Mouse (Mus musculus): ENCODE measurements around the gene Mpp2.

The Mpp2 gene

DNA sequence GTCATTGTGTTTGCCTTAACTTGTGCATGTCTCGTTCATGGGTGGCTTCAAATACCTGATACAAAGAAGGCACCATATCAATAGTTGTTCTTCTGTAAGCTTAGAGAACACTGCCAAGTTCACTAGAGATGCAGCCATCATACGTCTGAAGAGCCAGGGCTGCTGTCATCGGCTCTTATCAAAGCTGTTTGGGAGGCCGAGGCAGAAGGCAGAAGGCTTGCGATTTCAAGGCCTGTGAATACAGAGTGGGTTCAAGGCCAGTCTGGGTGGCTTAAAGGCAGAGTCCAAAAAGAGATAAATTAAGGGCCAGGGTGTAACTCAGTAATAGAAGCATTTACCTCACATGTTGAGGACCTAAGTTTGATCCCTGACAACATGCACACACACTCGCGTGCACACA is 52.0 kb downstream of the Mpp2 start:
- DNase-seq (ENCODE audit: low spot score in 2 of 2): no peak

DNA sequence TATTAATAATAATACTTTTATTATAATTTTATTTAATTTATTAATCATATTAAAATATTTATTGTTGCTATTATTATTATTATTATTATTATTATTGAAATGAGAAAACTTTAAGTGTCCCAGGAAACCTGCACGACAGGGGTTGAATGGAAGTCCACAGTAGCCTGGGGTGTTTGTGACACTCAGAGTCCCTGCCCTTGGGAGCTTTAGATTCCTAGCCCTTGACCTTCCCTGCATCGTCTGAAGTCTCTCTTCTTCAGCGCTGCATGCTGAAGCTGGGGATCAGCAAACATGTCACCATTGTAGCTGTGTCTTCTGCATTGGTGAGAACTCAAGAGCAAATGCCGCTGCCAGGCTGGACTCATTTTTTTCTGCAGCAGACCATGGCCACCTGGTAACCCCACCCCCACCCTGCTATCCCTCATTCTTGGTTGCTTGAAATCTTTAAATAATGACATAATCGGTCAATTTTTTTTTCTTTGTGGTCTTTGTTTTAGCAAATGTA is 52.8 kb downstream of the Mpp2 start:
- DNase-seq (ENCODE audit: low spot score in 2 of 2): no peak

DNA sequence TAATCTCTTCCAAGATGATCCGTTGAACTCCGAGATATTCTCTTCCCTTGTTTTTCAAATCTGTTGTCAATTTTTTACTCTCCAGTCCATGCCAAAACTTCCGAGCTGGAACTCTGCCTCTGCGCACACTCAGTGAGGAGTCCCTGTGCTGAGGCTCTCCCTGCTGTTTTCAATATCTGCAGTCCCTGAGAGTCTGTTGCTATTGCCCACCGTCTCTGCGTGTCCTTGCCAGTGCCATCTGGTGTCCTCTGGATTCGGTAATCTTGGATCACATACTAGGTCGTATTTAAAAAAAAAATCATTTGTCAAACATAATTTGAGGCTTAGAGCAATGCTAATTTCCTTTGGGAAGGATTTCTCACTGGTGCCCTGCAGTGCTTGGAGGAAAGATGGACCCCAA is 53.4 kb downstream of the Mpp2 start:
- DNase-seq (ENCODE audit: low spot score in 2 of 2): no peak

DNA sequence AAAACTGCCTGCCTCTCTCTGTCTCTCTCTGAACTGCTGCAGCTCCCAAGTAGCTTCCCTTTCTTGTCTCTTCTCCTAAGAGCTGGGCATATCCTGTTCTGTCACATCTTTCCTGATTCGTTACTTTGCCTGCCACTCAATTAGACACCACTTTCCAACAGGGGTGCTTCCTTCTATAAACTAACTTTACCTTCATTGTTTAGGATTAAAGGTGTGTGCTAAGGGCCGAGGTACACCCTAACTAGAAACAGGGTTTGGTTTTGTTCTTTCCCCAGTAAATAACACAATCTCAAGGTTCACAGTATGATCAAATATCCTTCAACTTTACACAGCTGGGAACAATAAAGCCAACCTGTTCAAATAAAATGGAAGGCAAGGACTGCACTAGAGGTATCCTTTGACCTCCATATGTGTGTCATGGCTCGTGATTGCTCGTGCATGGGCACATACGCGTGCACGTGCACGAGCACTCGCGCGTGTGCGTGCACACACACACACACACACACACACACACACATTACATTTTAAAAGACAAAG is 55.2 kb downstream of the Mpp2 start:
- no peak for DNase-seq (ENCODE audit: low spot score in 2 of 2)

DNA sequence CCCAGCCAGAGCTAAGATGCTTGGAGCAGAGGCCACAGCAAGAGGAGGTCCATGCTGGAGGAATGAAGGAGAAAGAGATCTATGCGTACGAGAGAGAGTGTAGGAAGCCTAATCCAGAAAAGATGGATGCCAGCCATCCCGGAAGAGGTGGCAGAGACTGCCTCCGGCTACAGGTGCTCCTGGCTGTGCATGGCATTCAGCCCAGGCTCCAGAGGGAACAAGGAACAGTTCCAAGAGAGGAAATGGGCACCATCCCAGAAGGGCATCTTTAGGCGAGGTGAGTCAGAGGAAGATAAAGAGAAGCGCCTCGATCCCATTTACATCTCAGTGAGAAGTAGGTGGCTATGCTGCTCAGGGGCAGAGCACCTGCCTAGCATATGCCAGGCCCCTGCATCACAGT is 57.2 kb downstream of the Mpp2 start:
- no peak for DNase-seq (ENCODE audit: low spot score in 2 of 2)

DNA sequence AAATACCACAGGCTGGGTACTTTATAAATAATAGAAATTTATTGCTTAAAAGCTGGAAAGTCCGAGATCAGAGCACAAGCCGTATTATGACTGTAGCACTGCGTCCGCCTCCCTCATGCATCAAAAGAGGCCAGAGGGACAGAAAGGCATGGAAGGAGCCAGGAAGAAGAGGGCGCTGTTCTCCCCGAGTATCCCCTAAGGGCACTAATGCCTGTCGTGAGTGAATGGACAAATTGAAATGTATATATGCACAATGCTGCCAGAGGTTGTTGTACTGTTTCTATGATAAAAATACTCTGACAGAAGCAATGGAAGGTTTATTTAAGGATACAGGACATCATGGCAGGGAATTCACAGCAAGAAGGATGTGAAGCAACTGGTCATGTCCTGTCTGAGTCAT is 58.3 kb downstream of the Mpp2 start:
- DNase-seq (ENCODE audit: low spot score in 2 of 2): no peak

DNA sequence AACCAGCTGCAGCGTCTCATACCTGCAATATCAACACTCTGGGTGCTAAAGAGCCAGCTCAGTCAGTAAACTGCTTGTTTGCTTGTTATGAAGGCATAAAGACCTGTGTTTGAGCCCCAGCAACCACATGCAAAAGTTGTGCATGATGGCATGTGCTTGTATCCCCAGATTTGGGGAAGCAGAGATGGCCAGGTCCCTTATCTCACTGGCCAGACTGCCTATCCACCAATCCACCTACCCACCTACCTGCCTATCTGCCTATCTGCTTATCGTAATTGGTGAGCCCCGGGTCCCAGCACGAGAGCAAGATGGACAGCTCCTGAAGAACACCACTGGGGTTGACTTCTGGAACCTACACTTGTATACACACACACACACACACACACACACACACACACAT is 59.0 kb downstream of the Mpp2 start:
- no peak for DNase-seq (ENCODE audit: low spot score in 2 of 2)

DNA sequence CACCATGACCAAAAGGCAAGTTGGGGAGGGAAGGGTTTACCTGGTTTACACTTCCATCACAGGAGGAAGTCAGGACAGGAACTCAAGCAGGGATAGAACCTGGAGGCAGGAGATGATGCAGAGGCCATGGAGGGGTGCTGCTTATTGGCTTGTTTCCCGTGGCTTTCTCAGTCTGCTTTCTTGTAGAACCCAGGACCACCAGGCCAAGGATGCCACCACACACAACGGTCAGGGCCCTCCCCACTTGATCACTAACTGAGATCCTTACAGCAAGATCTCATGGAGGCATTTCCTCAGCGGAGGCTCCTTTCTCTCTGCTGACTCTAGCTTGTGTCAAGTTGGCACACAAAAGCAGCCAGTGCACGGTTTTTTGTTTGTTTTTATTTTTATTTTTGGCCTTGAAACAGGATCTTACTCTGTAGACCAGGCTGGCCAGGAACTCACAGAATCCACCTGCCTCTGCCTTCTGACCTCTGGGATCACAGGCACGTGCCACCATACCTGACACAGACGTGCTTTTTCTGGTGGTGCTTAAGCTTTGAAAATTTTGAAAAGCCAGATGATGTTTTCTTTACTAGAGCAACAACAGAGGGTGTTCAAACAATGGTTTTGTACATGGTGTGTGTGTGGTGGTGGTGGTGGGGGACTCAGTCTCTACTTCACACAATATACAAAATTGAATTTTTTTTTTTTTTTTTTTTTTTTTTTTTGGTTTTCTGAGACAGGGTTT is 60.1 kb downstream of the Mpp2 start, which contains the start of gene Mpp3:
Gene Mpp3, minus strand, starts transcription at position 375 of the 730 bp plus-strand sequence.
- no peak for DNase-seq (ENCODE audit: low spot score in 2 of 2)

DNA sequence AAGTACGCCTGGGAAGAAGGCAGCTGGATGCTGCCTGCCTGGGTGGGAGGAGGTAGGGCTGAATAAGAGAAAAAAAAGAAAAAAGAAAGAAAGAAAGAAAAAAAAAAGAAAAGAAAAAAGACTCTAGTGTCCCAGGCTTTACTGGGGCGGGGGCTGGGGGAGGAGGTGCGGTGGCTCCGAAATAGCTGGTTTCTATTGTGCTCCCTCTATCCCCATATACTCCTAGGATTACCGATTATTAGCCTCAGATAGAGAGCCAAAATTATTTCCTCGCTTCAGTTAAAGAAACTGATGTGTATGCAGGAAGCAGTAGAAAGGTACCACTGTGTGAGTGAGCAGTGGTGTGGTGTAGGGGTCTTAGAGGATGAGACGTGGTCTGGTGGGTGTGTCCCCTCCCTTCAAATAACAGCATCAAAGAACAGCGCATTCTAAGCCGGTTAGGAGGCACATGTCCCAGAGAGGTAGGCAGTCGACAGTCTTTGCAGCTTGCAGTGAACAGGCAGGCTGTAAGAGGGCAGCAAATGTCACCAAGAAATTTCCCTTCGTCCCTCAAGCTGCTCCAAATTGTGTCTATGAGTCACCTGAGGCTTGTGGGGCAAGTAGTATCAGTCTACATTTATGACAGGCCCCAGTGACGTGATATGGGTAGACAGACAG is 60.8 kb downstream of the Mpp2 start:
- DNase-seq (ENCODE audit: low spot score in 2 of 2): no peak

DNA sequence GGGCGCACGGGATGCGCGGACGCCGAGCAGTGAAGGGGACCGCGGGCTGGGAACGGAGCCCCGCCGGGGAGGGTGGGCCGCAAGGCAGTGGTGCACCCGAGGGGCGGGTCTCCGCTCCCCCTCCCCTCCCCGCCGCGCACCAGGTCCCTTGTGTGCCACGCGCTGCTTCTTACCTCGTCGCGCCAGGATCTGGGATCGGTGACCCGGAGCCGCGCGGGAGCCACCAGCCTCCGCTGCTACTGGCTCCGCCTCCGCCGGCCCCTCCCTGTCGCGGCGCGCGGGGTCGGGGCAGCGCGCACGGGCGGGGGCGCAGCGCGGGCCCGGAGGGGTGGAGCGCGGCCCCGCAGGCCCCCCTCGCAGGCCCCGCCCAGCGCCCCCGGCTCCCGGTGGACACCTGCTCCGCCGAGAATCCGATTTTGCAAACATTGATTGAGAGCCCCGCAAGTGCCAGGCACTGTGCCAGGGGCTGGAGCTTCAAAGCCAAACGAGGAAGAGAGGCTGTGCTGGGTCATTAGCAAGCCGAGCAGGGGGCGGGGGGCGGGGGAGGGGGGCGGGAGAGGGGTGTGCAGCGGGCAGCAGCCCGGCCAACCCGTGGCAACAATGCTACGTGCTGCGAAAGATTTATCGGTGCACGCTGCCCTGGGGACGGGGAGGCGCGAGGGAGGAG is 61.5 kb downstream of the Mpp2 start:
- DNase-seq (ENCODE audit: low spot score in 2 of 2): peak; percentile 65 to 76

DNA sequence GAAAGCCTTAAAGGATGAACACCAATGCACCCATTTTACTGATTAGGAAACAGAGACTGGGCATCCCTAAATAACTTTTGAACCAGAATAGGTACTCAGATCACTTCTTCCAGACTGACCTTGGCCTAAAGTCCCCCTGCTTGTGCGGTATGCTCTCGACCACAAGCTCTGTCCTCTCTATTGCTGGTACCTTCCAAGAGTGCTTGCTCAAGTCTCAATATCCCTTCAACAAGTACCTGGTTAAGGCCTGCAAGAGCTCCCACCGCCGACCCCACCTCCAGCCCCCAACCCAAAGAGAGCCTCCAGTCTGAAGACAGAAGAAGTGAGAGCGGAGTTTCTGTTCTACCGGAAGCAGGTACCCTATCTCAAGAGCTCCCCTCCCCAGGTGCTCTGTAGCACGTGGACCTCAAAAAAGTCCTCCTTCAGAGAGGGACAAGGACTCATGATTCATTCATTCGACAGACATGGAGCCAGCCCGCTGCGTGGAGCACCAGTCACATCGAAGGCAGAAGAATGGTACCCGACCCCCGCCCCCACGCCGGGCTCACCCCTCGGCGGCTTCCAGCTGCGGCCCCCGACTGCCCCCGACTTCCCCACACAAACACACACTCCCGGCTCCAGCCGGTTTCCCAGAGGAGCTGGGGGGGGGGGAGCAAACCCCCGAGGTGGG is 62.2 kb downstream of the Mpp2 start:
- DNase-seq (ENCODE audit: low spot score in 2 of 2): peak in 1 of 2 experiments; percentile 29

DNA sequence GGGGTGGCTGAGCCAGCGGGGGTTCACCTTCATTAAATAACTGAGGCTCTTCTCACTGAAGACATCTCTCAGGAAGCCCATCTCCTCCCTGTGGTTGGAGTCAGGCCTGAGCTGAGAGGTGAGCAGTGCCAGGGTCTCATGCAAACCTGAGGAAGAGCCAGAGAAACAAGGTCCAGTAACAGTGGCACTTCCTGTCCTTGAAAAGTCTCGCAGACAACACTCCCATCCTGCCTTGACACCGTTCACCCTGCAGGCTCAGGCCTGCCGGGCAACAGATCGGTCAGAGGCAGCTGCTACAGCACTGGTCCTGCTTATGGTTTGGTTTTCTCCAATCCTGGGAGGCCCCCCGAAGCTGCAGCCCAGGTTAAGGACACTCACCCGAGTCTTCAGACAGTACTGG is 63.0 kb downstream of the Mpp2 start:
- DNase-seq (ENCODE audit: low spot score in 2 of 2): no peak

DNA sequence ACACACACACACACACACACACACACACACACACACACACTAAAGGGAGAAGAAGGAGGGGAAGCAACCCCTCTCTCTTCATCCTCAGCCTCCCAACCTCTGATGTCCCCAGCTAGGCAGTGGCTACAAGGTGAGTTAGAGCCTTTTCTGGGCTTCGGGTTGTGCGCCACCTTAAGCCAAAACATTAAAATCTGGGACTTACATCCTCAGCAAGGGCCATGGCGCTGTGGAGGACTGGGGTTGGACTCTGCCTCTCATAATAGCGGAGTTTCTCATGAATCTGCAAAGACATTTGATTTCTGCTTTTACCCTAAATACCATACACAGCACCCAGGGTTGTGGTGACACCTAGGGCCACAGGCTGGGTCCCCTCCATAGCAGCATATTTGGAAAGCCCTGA is 63.4 kb downstream of the Mpp2 start:
- no peak for DNase-seq (ENCODE audit: low spot score in 2 of 2)

DNA sequence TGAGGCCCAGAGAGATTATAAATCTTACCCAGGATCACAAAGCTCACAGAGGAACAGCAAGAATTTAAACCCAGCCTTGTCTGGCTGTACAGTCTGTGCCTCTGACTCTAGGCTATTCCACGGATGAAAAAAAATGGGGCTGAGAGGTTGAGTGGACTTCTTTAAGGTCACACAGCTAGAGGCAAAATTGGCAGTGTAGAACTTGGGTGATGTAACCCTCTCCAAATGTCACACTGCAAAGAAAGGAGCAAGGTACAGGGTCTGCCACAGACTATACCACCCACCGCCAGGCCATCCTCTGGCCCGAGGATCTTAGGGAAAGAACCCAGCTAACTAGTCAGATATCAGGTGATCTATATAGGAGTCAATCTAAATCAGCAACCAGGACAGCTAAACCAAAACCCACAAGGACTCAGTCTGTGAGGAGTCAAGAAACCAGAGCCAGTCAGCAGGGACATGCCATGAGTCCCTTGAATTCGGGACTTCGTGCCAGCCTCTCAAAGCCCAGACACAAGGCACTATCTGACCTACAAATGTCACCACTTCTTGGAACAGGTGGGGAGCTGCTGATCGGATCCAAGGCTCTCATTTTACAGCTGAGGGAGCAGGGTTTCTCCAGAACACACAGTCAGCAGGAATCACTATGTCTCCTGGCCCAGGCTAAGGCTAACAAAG is 64.1 kb downstream of the Mpp2 start:
- no peak for DNase-seq (ENCODE audit: low spot score in 2 of 2)

DNA sequence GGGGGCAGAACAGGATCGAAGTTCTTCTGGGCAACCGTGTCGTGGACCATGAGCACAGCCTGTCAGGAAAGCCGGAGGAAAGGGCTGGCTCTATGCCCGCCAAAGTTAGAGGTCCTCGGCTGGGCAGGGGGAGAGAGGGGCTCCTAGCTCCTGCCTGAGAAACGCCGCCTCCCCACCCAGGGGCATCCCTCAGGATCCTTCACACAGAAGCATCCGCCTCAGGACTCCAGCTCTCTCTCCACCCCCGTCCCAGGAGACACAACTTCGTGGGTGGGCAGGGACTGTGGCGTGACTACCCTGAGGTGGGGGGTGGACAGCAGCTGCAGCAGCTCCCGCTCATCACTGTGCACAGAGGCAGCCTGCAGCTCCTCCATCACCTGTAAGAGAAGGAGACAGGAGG is 64.9 kb downstream of the Mpp2 start:
- DNase-seq (ENCODE audit: low spot score in 2 of 2): no peak

DNA sequence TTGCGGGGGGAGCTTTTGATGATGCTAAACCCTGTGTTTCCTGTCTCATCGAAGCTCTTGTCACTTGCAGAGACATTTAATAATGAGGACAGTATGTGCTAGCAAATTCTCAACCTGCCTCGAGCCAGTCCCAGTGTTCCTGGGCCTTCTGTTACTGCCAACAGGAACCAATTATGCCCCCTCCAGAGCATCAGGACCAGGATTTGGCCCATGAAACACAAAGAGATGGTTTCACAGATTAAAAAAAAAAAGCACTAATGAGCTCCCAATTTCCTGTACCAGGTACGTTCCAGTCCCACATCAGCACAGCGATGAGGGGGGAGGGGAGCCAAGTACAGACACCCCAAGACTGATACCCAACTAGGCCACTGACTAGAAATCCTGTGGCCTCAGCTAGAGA is 67.1 kb downstream of the Mpp2 start:
- no peak for DNase-seq (ENCODE audit: low spot score in 2 of 2)

DNA sequence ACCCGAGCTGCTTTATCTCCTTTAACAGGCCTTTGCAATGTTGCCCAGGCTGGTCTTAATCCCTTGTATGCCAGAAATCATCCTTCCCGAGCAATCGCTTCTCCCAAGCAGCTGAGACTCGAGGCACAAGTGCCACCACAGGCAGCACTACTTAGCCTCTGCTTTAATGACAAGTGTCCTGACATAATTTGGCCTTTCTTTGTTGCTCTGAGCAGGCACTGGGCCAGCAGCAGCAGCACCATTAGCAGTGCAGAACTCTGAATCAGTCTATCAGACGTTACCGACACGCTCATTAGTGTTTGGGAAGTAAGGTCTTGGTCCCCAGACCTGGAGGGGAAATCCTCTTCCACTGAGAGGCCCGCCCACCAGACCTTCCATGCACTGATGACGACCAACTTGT is 68.6 kb downstream of the Mpp2 start:
- no peak for DNase-seq (ENCODE audit: low spot score in 2 of 2)

DNA sequence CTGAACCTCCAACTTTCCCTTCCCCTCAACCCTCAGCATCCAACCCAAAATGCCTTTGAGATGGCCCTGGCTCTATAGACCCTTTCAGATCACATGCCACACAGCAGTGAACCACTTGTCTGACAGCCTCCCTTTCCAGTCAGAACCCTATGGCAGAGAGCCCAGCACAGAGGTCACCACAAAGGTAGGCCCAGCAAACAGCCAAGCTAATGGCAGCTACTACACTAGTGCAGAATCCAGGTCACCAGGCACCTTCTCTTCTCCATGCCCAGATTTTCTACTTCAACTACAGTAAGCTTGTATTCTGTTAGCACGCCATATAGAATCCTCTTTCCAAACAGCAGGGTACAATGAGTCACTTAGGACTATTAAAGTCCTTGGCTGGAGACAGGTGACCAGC is 72.2 kb downstream of the Mpp2 start:
- DNase-seq (ENCODE audit: low spot score in 2 of 2): no peak

DNA sequence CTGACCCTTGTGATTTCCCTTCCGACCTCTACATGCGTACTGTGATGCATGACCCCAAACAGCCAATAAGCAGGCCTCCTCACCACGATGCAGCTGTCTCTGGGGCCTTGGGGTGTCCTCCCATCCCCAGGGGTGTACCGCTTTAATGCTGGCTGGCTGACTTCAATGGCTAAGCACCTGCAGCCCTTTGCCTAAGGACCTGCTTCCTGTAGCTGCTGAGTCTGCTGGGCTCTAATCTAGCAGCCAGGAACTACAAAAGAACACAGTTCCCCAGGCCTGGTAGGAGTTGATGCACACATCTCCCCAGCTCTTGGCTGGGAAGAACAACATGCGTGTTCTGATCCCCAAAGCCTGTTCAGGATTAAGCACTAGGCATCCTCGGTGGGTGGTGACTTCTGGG is 72.8 kb downstream of the Mpp2 start:
- no peak for DNase-seq (ENCODE audit: low spot score in 2 of 2)

DNA sequence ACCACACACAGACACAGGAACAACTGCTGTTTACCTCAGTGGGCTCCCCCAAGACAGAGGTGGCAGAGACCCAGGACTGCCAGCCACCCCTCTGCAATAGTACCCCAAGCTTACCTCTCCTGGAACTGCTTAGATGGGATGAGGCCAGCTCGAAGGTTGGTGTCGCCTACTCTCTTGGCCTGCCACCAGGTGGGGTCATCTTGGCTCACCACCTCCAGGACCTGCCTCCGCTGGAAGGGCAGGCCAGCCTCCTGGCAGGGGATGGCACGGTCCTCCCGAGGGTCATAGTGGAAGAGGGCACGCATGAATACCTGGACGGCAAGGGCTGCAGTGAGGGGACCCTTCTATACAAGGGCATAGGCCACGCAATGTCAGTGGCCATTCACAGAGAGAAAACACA is 75.1 kb downstream of the Mpp2 start:
- DNase-seq (ENCODE audit: low spot score in 2 of 2): no peak

DNA sequence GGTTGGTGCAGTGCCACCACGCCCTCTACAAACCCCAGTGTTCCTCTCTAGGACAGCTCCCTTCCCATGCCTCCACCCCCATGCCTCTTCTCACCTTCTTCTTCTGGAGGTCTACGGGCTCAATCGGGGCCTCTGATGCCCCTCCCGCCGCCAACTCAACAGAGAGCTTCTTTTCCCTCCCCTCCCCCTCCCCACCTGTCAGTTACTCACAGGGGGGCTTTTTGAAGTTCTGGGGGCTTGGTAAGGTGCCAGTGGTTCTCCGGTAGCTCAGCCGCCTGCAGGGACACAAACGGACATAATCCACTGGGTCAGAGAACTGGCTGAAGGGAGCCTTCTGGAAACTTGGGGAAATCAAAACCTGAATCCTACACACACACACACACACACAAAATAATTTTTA is 76.8 kb downstream of the Mpp2 start:
- no peak for DNase-seq (ENCODE audit: low spot score in 2 of 2)

DNA sequence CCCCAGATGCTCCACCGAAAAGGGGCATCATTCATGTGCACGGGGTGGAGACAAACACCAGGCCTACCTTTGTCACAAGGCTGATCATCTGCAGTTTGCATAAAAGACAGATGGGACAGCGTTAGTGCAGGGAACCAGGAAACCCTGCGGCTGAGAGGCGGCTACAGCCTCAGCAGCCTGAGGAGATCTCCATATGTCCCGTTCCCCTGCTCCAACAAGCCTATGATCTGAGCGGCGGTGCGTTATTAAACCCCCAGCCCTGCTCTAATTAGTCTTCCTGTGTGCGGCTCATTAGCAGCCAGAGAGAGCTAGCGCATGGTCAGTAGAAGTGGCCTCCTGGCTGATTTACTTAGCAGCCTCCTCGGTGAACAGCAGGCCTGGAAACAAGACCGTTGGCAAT is 78.2 kb downstream of the Mpp2 start:
- no peak for DNase-seq (ENCODE audit: low spot score in 2 of 2)
